Mouse (Mus musculus) bone marrow, adult 2 months (tissue): ENCODE results near the gene Slc44a4.
"Not testable (repeated sequence)": the region's sequence is repeated elsewhere in the genome, so short reads cannot be mapped to it uniquely, and the experiment has no call there.

ENCODE experiments used
- CTCF ChIP-seq: fragments of 200-500 bp; IDR thresholded peaks from 2 replicates; pipeline ENCODE4 v1.5.1; 2011; ENCODE audit warnings: low read length, control low read depth; ENCODE audit not compliant: control insufficient read depth, insufficient read depth
- POLR2A ChIP-seq: fragments of 200-500 bp; IDR thresholded peaks from 2 replicates; pipeline ENCODE4 v1.6.1; 2011; ENCODE audit warnings: low read depth, mild to moderate bottlenecking, control low read depth, low read length, borderline replicate concordance; ENCODE audit not compliant: control insufficient read depth

DNA sequence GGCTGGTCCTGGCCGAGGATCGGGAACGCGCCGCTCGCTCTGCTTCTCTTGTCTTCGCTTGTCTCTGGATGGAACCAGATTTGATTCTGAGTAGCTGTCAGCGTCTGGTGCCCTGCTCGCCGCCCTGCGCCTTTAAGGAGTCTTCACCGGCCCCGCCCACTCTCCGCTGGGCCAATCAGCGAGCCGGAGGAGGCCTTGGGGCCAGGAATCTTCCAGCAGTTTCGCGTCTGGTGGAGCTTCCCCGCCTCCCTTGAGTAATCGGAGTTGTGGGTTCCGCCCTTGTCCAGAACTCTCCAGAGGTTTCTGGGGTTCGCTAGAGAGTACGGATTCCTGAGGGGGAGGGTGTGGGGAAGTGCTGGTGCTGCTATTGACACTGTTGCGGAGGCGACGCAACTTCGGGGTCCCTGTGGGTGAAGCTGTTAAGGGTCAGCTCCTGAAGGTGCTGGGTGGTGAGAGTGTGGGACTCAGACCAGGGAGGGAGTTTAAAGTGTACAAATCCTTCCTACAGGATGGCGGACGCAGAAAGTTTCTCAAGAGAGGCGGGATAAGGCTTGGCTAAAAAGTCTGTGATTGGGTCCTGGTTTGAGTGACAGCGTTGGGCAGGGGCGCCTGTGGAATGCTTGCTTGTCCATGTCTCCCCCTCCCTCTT, 45.0 kb downstream of the Slc44a4 start, which contains the start of gene Hspa1b:
- not testable (repeated sequence) for TF ChIP-seq CTCF
- peak; percentile 54; the same call in 1 of the 2 replicates for TF ChIP-seq POLR2A
